Mouse (Mus musculus) limb, embryonic 15.5 days (tissue): Measurements from ENCODE around the gene Maml1. TPM values are rescaled to one million over a fixed set of nuclear protein-coding genes. Genes with fewer than 3 reads are reported as not detected.

Experiments
- ATAC-seq: fragments of 200-750 bp; cut with Nextera tagmentation; 2 replicates; pipeline ENCODE4 v1.8.0; 2017; ENCODE audit warnings: low read depth, moderate TSS enrichment; ENCODE audit not compliant: insufficient number of reproducible peaks, low FRiP score, low TSS enrichment
- H3K27ac ChIP-seq: fragments of 300-500 bp; sonication (generic); 2 replicates; pipeline ENCODE4 v1.5.1; 2015; ENCODE audit warnings: moderate library complexity, mild to moderate bottlenecking, inconsistent platforms
- H3K27me3 ChIP-seq: fragments of 300-500 bp; sonication (generic); 2 replicates; pipeline ENCODE4 v1.6.1; 2015; ENCODE audit warnings: inconsistent platforms
- H3K36me3 ChIP-seq: fragments of 300-500 bp; sonication (generic); 2 replicates; pipeline ENCODE4 v1.6.1; 2015; ENCODE audit warnings: inconsistent platforms
- H3K4me1 ChIP-seq: fragments of 300-500 bp; sonication (generic); 2 replicates; pipeline ENCODE4 v1.6.1; 2015; ENCODE audit warnings: inconsistent platforms
- H3K4me2 ChIP-seq: fragments of 300-500 bp; sonication (generic); 2 replicates; pipeline ENCODE4 v1.6.1; 2015; ENCODE audit warnings: mild to moderate bottlenecking, inconsistent platforms
- H3K4me3 ChIP-seq: fragments of 300-500 bp; sonication (generic); 2 replicates; pipeline ENCODE4 v1.5.1; 2015; ENCODE audit warnings: mild to moderate bottlenecking, inconsistent platforms
- H3K9ac ChIP-seq: fragments of 300-500 bp; sonication (generic); 2 replicates; pipeline ENCODE4 v1.6.1; 2015; ENCODE audit warnings: inconsistent platforms
- H3K9me3 ChIP-seq: fragments of 300-500 bp; sonication (generic); 2 replicates; pipeline ENCODE4 v1.6.1; 2016; ENCODE audit warnings: inconsistent platforms
- WGBS: fragments of 180-500 bp; shearing (Covaris S2); methylation state at CpG from one replicate; pipeline ENCODE4 v1.1.7; 2015; 5-methylcytosine and 5-hydroxymethylcytosine counted together
- microRNA-seq: library from miRNA; unstranded; fragments of <30 nt; microRNA quantifications from one replicate; pipeline ENCODE4, GENCODE M21; 2016
- polyA plus RNA-seq: library from polyadenylated mRNA; unstranded; fragments of >200 nt; fragmentation: Nextera tagmentation; extraction: Ambion mirVana; gene quantifications from 2 replicates; pipeline ENCODE4 v1.2.1, GENCODE M21; 2015

Maml1 gene
- polyA plus RNA-seq, 1 experiment from 2014 or later = 6.1 TPM

GRCm38 (mm10) chr11:50212848-50213758, 79.0 kb downstream of the Maml1 start:
- Histone ChIP-seq H3K4me3 (no peak overlapping the region), H3K27me3 (no peaks in the 10 kb centered on the region), H3K27ac (no peak overlapping the region), H3K9me3 (no peaks in the 10 kb centered on the region), H3K4me1 (peaks cover 28% of the 10 kb centered on the region), H3K4me2 (no peak overlapping the region), H3K9ac (no peak overlapping the region), H3K36me3 (peaks cover under 1% of the 10 kb centered on the region; the same call in 1 of the 2 replicates)
- no peak for ATAC-seq
- WGBS = 62% methylated on average over 11 of the region's 11 CpGs

GRCm38 (mm10) chr11:50212060-50212739, 79.9 kb downstream of the Maml1 start:
- no peak overlapping the region for H3K9ac ChIP-seq
- H3K4me3 ChIP-seq = no peak overlapping the region
- H3K27ac ChIP-seq = no peak overlapping the region
- H3K27me3 ChIP-seq = no peaks in the 10 kb centered on the region
- no peak for ATAC-seq
- peaks cover 10% of the 10 kb centered on the region for H3K36me3 ChIP-seq
- peaks cover 28% of the 10 kb centered on the region for H3K4me1 ChIP-seq
- no peaks in the 10 kb centered on the region for H3K9me3 ChIP-seq
- no peak overlapping the region for H3K4me2 ChIP-seq
- 71% methylated on average over 3 of the region's 3 CpGs for WGBS

DNA sequence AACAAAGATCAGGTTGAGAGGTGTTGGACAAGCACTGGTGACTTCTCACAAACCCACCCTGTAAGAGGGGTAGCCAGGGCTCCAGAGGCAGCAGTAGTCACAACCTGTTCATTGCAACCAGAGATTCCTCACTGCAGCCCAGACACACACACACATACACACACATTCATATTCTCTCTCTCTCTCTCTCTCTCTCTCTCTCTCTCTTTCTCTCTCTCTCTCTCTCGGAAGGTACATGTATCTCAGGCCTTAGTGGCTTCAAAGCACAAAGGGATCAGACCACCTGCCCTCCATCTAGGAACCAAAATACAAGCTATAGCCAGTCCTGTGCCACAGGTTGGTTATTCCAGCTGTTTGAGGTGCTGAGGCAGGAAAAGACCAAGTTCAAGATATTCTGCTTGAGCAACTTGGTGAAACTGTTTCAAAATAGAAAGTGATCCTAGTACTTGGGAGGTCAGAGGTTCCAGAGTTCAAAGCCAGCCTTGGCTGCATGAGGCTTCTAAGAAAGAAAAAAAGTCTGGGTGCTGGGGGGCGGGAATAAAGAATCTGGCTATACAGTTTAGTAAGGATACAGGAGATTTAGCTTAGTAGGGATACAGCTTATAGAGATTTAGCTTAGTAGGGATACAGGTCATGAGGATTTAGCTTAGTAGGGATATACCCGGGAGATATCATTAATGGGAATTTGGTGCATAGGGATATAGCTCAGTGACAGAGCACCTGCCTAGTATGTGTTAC, 80.6 kb downstream of the Maml1 start:
- ATAC-seq = no peak
- Histone ChIP-seq H3K4me2 (peak overlapping the region; percentile 60), H3K27ac (no peak overlapping the region), H3K9ac (no peak overlapping the region), H3K4me3 (peak overlapping the region; percentile 94), H3K36me3 (peaks cover 17% of the 10 kb centered on the region), H3K4me1 (peaks cover 28% of the 10 kb centered on the region), H3K27me3 (no peaks in the 10 kb centered on the region), H3K9me3 (no peaks in the 10 kb centered on the region)
- 90% methylated on average over 3 of the region's 3 CpGs for WGBS

DNA sequence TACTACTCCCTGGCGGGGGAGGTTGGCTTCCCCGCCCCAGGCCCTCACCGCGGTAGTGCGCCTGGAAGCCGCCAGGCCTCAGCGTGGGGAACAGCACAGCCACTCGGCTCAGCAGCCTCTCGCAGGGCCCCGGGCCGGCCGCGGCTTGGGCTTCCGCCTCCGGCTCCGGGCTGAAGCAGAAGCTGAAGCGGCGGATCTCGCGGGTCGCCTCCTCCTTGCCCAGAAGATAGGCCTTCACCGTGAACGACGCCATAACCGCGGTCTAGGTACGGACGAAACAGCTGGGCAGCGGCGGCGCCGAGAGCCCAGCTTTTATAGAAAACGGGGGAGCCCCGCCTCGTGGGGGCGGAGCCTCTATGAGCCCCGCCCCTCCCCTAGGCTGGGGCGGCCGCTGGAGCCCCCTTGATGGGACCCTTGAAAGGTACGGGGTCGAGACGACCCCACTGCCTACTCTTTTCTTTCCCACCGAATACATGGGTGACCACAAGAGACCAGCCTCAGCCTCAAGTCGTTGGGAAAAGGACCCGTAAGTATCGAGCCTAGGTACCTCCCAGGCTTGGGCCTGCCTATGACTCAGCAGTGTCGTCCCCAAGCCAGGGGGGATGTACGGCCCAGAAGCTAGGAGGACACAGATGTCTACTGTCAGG, 81.5 kb downstream of the Maml1 start, which contains the start of the genes Sqstm1 and Mgat4b:
TSS of gene Sqstm1 (minus strand) at position 323 of the 647 bp plus-strand sequence.
TSS of gene Mgat4b (plus strand) at position 386 of the 647 bp plus-strand sequence.
- H3K9me3 ChIP-seq = no peaks in the 10 kb centered on the region
- peaks cover 20% of the 10 kb centered on the region for H3K4me1 ChIP-seq
- WGBS = under 1% methylated on average over 48 of the region's 48 CpGs
- peaks cover 25% of the 10 kb centered on the region for H3K36me3 ChIP-seq
- no peaks in the 10 kb centered on the region for H3K27me3 ChIP-seq
- peak within 1 kb of the TSS; percentile 98 for H3K9ac ChIP-seq
- peak within 1 kb of the TSS; percentile 99 for H3K27ac ChIP-seq
- H3K4me3 ChIP-seq = peak within 1 kb of the TSS; percentile 94
- ATAC-seq = peak; percentile 50
- H3K4me2 ChIP-seq = peak within 1 kb of the TSS; percentile 60

DNA sequence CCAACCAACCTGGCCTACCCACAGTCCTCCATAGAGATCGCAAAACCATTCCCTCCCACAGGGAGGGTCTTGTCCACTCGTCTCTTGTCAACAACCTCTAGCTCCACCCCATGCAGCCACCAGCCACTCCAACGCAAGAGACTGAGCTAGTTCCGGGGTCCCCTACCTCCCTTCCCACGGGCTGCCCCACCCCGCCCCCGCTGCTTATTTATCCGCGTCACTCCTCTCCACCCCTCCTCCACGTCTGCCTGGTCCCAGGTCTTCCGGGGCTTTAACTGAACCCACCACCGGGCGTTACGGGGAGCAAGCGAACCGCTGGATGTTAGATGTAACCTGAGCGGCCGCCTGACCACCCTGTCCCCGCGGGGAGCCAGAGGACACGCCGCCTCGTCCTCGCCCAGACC, 82.0 kb downstream of the Maml1 start:
- peak; percentile 90 for ATAC-seq
- peak overlapping the region; percentile 94 for H3K4me3 ChIP-seq
- under 1% methylated on average over 24 of the region's 24 CpGs for WGBS
- H3K9me3 ChIP-seq = no peaks in the 10 kb centered on the region
- peak overlapping the region; percentile 60 for H3K4me2 ChIP-seq
- peak overlapping the region; percentile 99 for H3K27ac ChIP-seq
- peaks cover 15% of the 10 kb centered on the region for H3K4me1 ChIP-seq
- peaks cover 31% of the 10 kb centered on the region for H3K36me3 ChIP-seq
- H3K9ac ChIP-seq = peak overlapping the region; percentile 98
- no peaks in the 10 kb centered on the region for H3K27me3 ChIP-seq

GRCm38 (mm10) chr11:50208039-50208438, 84.1 kb downstream of the Maml1 start:
- Histone ChIP-seq H3K27ac (no peak overlapping the region), H3K4me1 (peaks cover 15% of the 10 kb centered on the region), H3K27me3 (no peaks in the 10 kb centered on the region), H3K4me3 (no peak overlapping the region), H3K36me3 (peaks cover 49% of the 10 kb centered on the region), H3K4me2 (no peak overlapping the region), H3K9ac (no peak overlapping the region), H3K9me3 (no peaks in the 10 kb centered on the region)
- ATAC-seq = no peak
- 93% methylated on average over 5 of the region's 5 CpGs for WGBS

DNA sequence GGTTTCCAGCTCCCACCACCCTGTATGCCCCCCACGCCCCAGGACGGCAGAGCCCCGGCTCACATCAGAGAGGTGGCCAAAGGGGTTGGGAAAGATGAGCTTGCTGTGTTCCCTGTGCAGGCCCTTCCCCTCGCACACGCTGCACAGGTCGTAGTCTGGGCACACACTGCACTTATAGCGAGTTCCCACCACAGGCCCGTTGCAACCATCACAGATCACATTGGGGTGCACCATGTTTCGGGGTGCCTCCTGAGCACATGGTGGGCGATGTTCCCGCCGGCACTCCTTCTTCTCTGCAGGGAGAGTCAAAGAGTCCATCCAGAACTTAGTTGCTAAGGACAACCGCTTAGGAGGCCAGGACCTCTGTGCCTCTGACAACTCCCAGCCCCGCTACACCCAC, 84.8 kb downstream of the Maml1 start:
- no peak overlapping the region for H3K4me3 ChIP-seq
- H3K4me2 ChIP-seq = no peak overlapping the region
- no peak overlapping the region for H3K9ac ChIP-seq
- no peak for ATAC-seq
- no peaks in the 10 kb centered on the region for H3K27me3 ChIP-seq
- peaks cover 56% of the 10 kb centered on the region for H3K36me3 ChIP-seq
- no peaks in the 10 kb centered on the region for H3K9me3 ChIP-seq
- no peak overlapping the region for H3K27ac ChIP-seq
- WGBS = 94% methylated on average over 14 of the region's 14 CpGs
- peaks cover 15% of the 10 kb centered on the region for H3K4me1 ChIP-seq

GRCm38 (mm10) chr11:50206037-50206436, 86.1 kb downstream of the Maml1 start:
- Histone ChIP-seq H3K9me3 (no peaks in the 10 kb centered on the region), H3K27ac (no peak overlapping the region), H3K27me3 (no peaks in the 10 kb centered on the region), H3K36me3 (peaks cover 69% of the 10 kb centered on the region), H3K4me2 (no peak overlapping the region), H3K4me1 (peaks cover 11% of the 10 kb centered on the region), H3K9ac (no peak overlapping the region), H3K4me3 (no peak overlapping the region)
- 87% methylated on average over 2 of the region's 2 CpGs for WGBS
- no peak for ATAC-seq

Small RNA genes lying within 50 kb of the gene (microRNA-seq; reads per million reads assigned to microRNA genes)
- gene Mir6919 = not detected

Other genes with a start within 250 kb of the Maml1 start
- gene Tbc1d9b, start 160.9 kb downstream of the Maml1 start, polyA plus RNA-seq = 45.9 and 46.0 TPM in 2 replicates
- gene Mrnip, start 117.9 kb downstream of the Maml1 start, polyA plus RNA-seq = 15.5 and 16.2 TPM in 2 replicates
- 241 and 262 TPM in 2 replicates for gene Sqstm1, start 81.5 kb downstream of the Maml1 start, polyA plus RNA-seq
- 12.5 and 16.0 TPM in 2 replicates for gene Mgat4b, start 81.4 kb downstream of the Maml1 start, polyA plus RNA-seq
- 2.1 and 3.0 TPM in 2 replicates for gene Ltc4s, start 53.7 kb downstream of the Maml1 start, polyA plus RNA-seq
- 293 and 330 TPM in 2 replicates for gene Canx, start 33.4 kb upstream of the Maml1 start, polyA plus RNA-seq
- gene Cby3, start 62.2 kb upstream of the Maml1 start, polyA plus RNA-seq = 0.37 TPM in 1 of 2 replicates, not detected in the other
- gene Hnrnph1, start 84.7 kb upstream of the Maml1 start, polyA plus RNA-seq = 370 and 395 TPM in 2 replicates
- 23.5 and 24.3 TPM in 2 replicates for gene Rufy1, start 138.8 kb upstream of the Maml1 start, polyA plus RNA-seq